Mouse (Mus musculus) CH12.LX (cell line): Measurements from ENCODE around the gene RPS10-NUDT3.

Experiments used
- CTCF ChIP-seq, 2 experiments: IDR thresholded peaks in 1 of 2; conservative IDR thresholded peaks in 1 of 2; 2 replicates each; pipeline ENCODE4 v1.5.1; 2011 to 2012; ENCODE audit warnings: low read depth in 2 of 2, low read length in 2 of 2, improper control_type of control experiment in 1 of 2, inconsistent platforms in 1 of 2, mild to moderate bottlenecking in 1 of 2, moderate library complexity in 1 of 2
- NRF1 ChIP-seq: IDR thresholded peaks from 2 replicates; pipeline ENCODE4 v1.6.1; 2014; ENCODE audit warnings: low read depth, mild to moderate bottlenecking, inconsistent platforms, low read length, improper control_type of control experiment, moderate library complexity

- TF ChIP-seq NRF1 = no peak
- no peak for TF ChIP-seq CTCF (conservative IDR thresholded peaks at IDR 0.05 in 1 of 2, IDR thresholded peaks at IDR 0.05 in 1 of 2; ENCODE audit: low read depth in 2 of 2, low read length in 2 of 2)
Observed at GRCm38 (mm10) chr17:27611994-27612393, 23.0 kb downstream of the RPS10-NUDT3 start.
